Mouse (Mus musculus) ES-E14 (cell line): Measurements from ENCODE around the gene Cdc42. TPM values are rescaled to one million over a fixed set of nuclear protein-coding genes. Genes with fewer than 3 reads are reported as not detected.

Experiments
- DNase-seq: peaks from one replicate; pipeline ENCODE4 v3.0.0-alpha.2; 2013; ENCODE audit warnings: low read depth, low spot score
- H3K27ac ChIP-seq: 2 replicates; pipeline ENCODE4 v1.5.1; 2012; ENCODE audit warnings: low read depth, mild to moderate bottlenecking, low read length, moderate library complexity, mixed read lengths; ENCODE audit not compliant: poor library complexity, insufficient read depth, severe bottlenecking
- H3K36me3 ChIP-seq: 2 replicates; pipeline ENCODE4 v1.6.1; 2012; ENCODE audit warnings: mild to moderate bottlenecking, low read length, moderate library complexity, mixed read lengths; ENCODE audit not compliant: control insufficient read depth, poor library complexity, insufficient read depth, severe bottlenecking
- H3K4me1 ChIP-seq, 2 experiments: fragments of 150-350 bp in 1 of 2; sonication (generic) in 1 of 2; 2 replicates each; pipeline ENCODE4 v1.6.1; 2012; ENCODE audit warnings: low read length in 2 of 2, mild to moderate bottlenecking in 1 of 2, mixed read lengths in 1 of 2; ENCODE audit not compliant: control insufficient read depth in 2 of 2, insufficient read depth in 2 of 2, poor library complexity in 1 of 2
- H3K4me3 ChIP-seq, 2 experiments: fragments of 150-350 bp in 1 of 2; sonication (generic) in 1 of 2; 2 replicates each; pipeline ENCODE4 v1.5.1; 2012; ENCODE audit warnings: low read length in 2 of 2, low read depth in 1 of 2, mild to moderate bottlenecking in 1 of 2, mixed read lengths in 1 of 2; ENCODE audit not compliant: insufficient read depth in 1 of 2, poor library complexity in 1 of 2, severe bottlenecking in 1 of 2
- H3K9ac ChIP-seq: 2 replicates; pipeline ENCODE4 v1.6.1; 2012; ENCODE audit warnings: low read depth, mild to moderate bottlenecking, low read length, mixed read lengths; ENCODE audit not compliant: poor library complexity, insufficient read depth, severe bottlenecking
- H3K9me3 ChIP-seq: fragments of 150-350 bp; sonication (generic); 2 replicates; pipeline ENCODE4 v1.6.1; 2012; ENCODE audit warnings: low read depth, mild to moderate bottlenecking, low read length; ENCODE audit not compliant: control insufficient read depth, insufficient read depth
- CHD2 ChIP-seq: IDR thresholded peaks from 2 replicates; pipeline ENCODE4 v1.6.1; 2014; ENCODE audit warnings: mild to moderate bottlenecking, low read depth, low read length, inconsistent platforms
- HCFC1 ChIP-seq: IDR thresholded peaks from 2 replicates; pipeline ENCODE4 v1.6.1; 2012; ENCODE audit warnings: low read length, inconsistent platforms, borderline replicate concordance; ENCODE audit not compliant: insufficient read depth
- MAFK ChIP-seq: IDR thresholded peaks from 2 replicates; pipeline ENCODE4 v1.6.1; 2014; ENCODE audit warnings: mild to moderate bottlenecking, low read depth, low read length, inconsistent platforms; ENCODE audit not compliant: insufficient read depth
- ZC3H11A ChIP-seq: IDR thresholded peaks from 2 replicates; pipeline ENCODE4 v1.6.1; 2012; ENCODE audit warnings: low read depth, mild to moderate bottlenecking, inconsistent platforms, low read length, borderline replicate concordance
- ZNF384 ChIP-seq: IDR thresholded peaks from 2 replicates; pipeline ENCODE4 v1.6.1; 2012; ENCODE audit warnings: low read depth, low read length, inconsistent platforms
- in situ Hi-C, 2 experiments: fragments of 600-800 bp; cut with MboI; formaldehyde crosslinking; loops; one replicate each; pipeline ENCODE4 v1.15.1; 2025; ENCODE audit warnings: low sequenced_read_pairs in 2 of 2, inconsistent platforms in 1 of 2; ENCODE audit not compliant: unreplicated experiment in 2 of 2
- total RNA-seq: library from RNA; depleted of rRNA; stranded (reverse); fragments of 300-350 nt; gene quantifications from 2 replicates; pipeline ENCODE4 v1.2.3, GENCODE M21; 2012

Gene Cdc42
- total RNA-seq, 1 experiment, result 189 TPM

GRCm38 (mm10) chr4:137358291-137359002, 927 bp upstream of the Cdc42 start:
- no peak overlapping the region for H3K9ac ChIP-seq
- TF ChIP-seq HCFC1 (no peak), ZNF384 (no peak), ZC3H11A (no peak)
- in situ Hi-C loops, result no loop called here
- H3K4me3 ChIP-seq, result no peak overlapping the region
- H3K36me3 ChIP-seq, result no peaks in the 10 kb centered on the region
- DNase-seq, result no peak
- no peaks in the 10 kb centered on the region for H3K9me3 ChIP-seq
- H3K27ac ChIP-seq, result no peak overlapping the region
- H3K4me1 ChIP-seq, result peaks cover 0 to under 1% of the 10 kb centered on the region in 2 experiments; a peak in 1 of 4 replicates

GRCm38 (mm10) chr4:137356674-137357510, 628 bp downstream of the Cdc42 start:
- peaks cover 0 to 2% of the 10 kb centered on the region in 2 experiments; a peak in 1 of 4 replicates for H3K4me1 ChIP-seq
- H3K4me3 ChIP-seq, result peak overlapping the region; percentile 86 to 96
- peak overlapping the region; percentile 98 for H3K9ac ChIP-seq
- H3K9me3 ChIP-seq, result no peaks in the 10 kb centered on the region
- in situ Hi-C loops, result no loop called here
- peak; percentile 44 for DNase-seq
- no peaks in the 10 kb centered on the region for H3K36me3 ChIP-seq
- no peak; the same call in 1 of the 2 replicates for TF ChIP-seq HCFC1
- TF ChIP-seq ZC3H11A, result no peak
- no peak for TF ChIP-seq MAFK
- no peak for TF ChIP-seq CHD2
- no peak for TF ChIP-seq ZNF384
- peak overlapping the region; percentile 95 for H3K27ac ChIP-seq

- DNase-seq, result no peak
- Histone ChIP-seq H3K27ac (no peak overlapping the region), H3K4me1 (peaks cover 0 to 2% of the 10 kb centered on the region in 2 experiments; a peak in 1 of 4 replicates), H3K36me3 (0 out of 2 replicates have a peak, but pooled peaks cover 2% of the 10 kb centered on the region), H3K4me3 (no peak overlapping the region), H3K9me3 (no peaks in the 10 kb centered on the region), H3K9ac (no peak overlapping the region)
- no peak for TF ChIP-seq ZC3H11A
- no peak for TF ChIP-seq ZNF384
- TF ChIP-seq MAFK, result no peak
- TF ChIP-seq HCFC1, result no peak
- in situ Hi-C loops, result no loop called here
Observed at GRCm38 (mm10) chr4:137350627-137351026, 6.9 kb downstream of the Cdc42 start.

GRCm38 (mm10) chr4:137345790-137346189, 11.7 kb downstream of the Cdc42 start:
- no peak for DNase-seq
- H3K27ac ChIP-seq, result no peak overlapping the region
- H3K4me3 ChIP-seq, result no peak overlapping the region
- H3K36me3 ChIP-seq, result peaks cover 4% of the 10 kb centered on the region; the same call in 1 of the 2 replicates
- in situ Hi-C loops, result no loop called here
- H3K4me1 ChIP-seq, result 0 out of 4 replicates have a peak, but pooled peaks cover 0 to 2% of the 10 kb centered on the region in 2 experiments
- H3K9ac ChIP-seq, result no peak overlapping the region
- TF ChIP-seq CHD2, result no peak
- no peak for TF ChIP-seq ZC3H11A
- no peak for TF ChIP-seq ZNF384
- no peak for TF ChIP-seq MAFK
- TF ChIP-seq HCFC1, result no peak
- no peaks in the 10 kb centered on the region for H3K9me3 ChIP-seq
